Mouse (Mus musculus) ES-Bruce4 (cell line): Measurements from ENCODE around the gene Slc19a1.

Experiments used
- CTCF ChIP-seq: IDR thresholded peaks from one replicate; pipeline ENCODE4 v1.8.1; 2011; ENCODE audit warnings: low read depth, low read length
- EP300 ChIP-seq: IDR thresholded peaks from 2 replicates; pipeline ENCODE4 v1.6.1; 2011; ENCODE audit warnings: low read depth, low read length; ENCODE audit not compliant: insufficient read depth
- POLR2A ChIP-seq: IDR thresholded peaks from one replicate; pipeline ENCODE4 v1.8.1; 2011; ENCODE audit warnings: low read length; ENCODE audit not compliant: insufficient read depth

DNA sequence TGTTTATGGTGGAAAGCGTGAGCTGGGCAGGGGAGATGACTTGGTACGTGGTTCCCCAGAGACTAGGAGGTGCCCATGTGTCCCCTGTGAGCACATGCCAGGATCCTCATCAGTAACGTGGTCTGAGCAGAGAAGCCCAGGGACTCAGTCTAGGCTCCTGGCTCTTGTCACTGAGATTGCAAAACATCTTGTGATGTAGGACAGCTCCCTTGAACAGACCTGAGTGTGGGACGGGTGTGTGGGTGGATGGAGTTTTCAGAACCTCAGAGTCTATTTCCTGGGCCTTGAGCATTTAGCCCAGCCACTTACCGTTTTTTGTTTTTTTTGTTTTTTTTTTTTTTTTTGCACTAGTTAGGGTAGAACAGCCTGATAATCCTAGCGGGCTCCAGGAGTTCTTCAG is 3.4 kb downstream of the Slc19a1 start:
- no peak for TF ChIP-seq EP300
- no peak for TF ChIP-seq CTCF
- no peak for TF ChIP-seq POLR2A
